ENCODE assay signal across 9 mouse cellular contexts in the genomic region with DNA sequence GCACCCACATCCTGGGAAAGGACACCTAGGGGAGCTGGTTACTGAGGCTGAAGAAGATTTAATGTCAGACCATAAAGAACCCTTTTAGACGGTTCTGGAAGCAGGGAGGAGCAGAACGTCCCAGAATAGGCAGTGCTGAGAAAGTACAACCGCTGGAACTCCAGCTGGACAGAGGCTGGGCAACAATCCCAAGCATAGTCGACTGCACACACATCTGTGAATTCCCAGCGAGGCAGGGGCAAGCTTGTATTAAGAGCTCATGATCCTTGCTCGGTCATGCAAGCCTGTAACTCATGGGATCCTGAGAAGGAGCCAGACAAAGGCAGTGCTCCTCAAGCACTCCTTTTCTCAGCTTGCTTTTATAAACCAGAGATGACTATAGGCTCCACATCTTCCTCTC.
A peak's percentile ranks its signal among the peaks of the same experiment; 100 is the strongest.
DNase-seq lines count a peak whose midpoint lies in the region; ATAC-seq lines count a peak whose summit lies in the region.
"Had no signal": no experiment of that assay in that cellular context is flagged by ENCODE, and none has a peak within 500 bp of the region (broad histone marks: within the 10 kb centered on the region; RNA-seq: fewer than 3 reads in every experiment).

No protein-coding gene starts in this region.

- H3K4me3 ChIP-seq in forebrain, embryonic 10.5 days: no peak overlapping the region
- H3K4me3 ChIP-seq in forebrain, embryonic 15.5 days: no peak overlapping the region
- no peak overlapping the region for H3K4me3 ChIP-seq in embryonic facial prominence, embryonic 15.5 days (replicated peaks)
- H3K4me3 ChIP-seq in heart, embryonic 16.5 days (ENCODE audit: low read length): no peak overlapping the region
- no peak overlapping the region for H3K4me3 ChIP-seq in lung, embryonic 15.5 days

- H3K9ac ChIP-seq in forebrain, embryonic 15.5 days (replicated peaks): no peak overlapping the region
- no peak overlapping the region for H3K9ac ChIP-seq in embryonic facial prominence, embryonic 15.5 days
- H3K9ac ChIP-seq in heart, embryonic 16.5 days (ENCODE audit: low read length): peak overlapping the region; percentile 61
- no peak overlapping the region for H3K9ac ChIP-seq in lung, embryonic 15.5 days
- H3K9ac ChIP-seq: liver, embryonic 14.5 days had no signal

- no peak for DNase-seq in forebrain, embryonic 10.5 days (ENCODE audit: extremely low spot score, low spot score)
- DNase-seq in left cerebral cortex, adult 9 months (ENCODE audit: low spot score in 2 of 2): no peak
- no peak for DNase-seq in cerebellum, postnatal 4 days (ENCODE audit: low spot score in 2 of 2)
- DNase-seq in layer of hippocampus, adult 8-10 months (ENCODE audit: low spot score in 2 of 2): no peak

- WGBS in forebrain, embryonic 10.5 days: 51% methylated on average over 6 of the region's 6 CpGs
- 39% methylated on average over 6 of the region's 6 CpGs for WGBS in forebrain, embryonic 15.5 days
- 37% methylated on average over 6 of the region's 6 CpGs for WGBS in embryonic facial prominence, embryonic 15.5 days
- 34% methylated on average over 6 of the region's 6 CpGs for WGBS in heart, embryonic 16.5 days
- WGBS in lung, embryonic 15.5 days: 36% methylated on average over 6 of the region's 6 CpGs

- H3K4me1 ChIP-seq in forebrain, embryonic 10.5 days: peaks cover 30% of the 10 kb centered on the region
- H3K4me1 ChIP-seq in forebrain, embryonic 15.5 days: no peaks in the 10 kb centered on the region
- peaks cover 13% of the 10 kb centered on the region; the same call in 1 of the 2 replicates for H3K4me1 ChIP-seq in embryonic facial prominence, embryonic 15.5 days
- peaks cover 60% of the 10 kb centered on the region for H3K4me1 ChIP-seq in heart, embryonic 16.5 days (ENCODE audit: control insufficient read depth, insufficient read depth, low read length)
- H3K4me1 ChIP-seq in lung, embryonic 15.5 days: peaks cover 26% of the 10 kb centered on the region

- peaks cover 9% of the 10 kb centered on the region for H3K9me3 ChIP-seq in forebrain, embryonic 10.5 days
- H3K9me3 ChIP-seq in forebrain, embryonic 15.5 days: peaks cover 6% of the 10 kb centered on the region; the same call in 1 of the 2 replicates
- H3K9me3 ChIP-seq in embryonic facial prominence, embryonic 15.5 days (replicated peaks): no peaks in the 10 kb centered on the region; the same call in 1 of the 2 replicates
- no peaks in the 10 kb centered on the region for H3K9me3 ChIP-seq in heart, embryonic 16.5 days (replicated peaks; ENCODE audit: control insufficient read depth, low read length)
- H3K9me3 ChIP-seq in lung, embryonic 15.5 days: 0 out of 2 replicates have a peak, but pooled peaks cover 3% of the 10 kb centered on the region

- no peak overlapping the region for H3K4me2 ChIP-seq in forebrain, embryonic 15.5 days (replicated peaks)
- H3K4me2 ChIP-seq in embryonic facial prominence, embryonic 15.5 days (replicated peaks): no peak overlapping the region
- H3K4me2 ChIP-seq in heart, embryonic 16.5 days (ENCODE audit: low read depth, low read length): no peak overlapping the region
- no peak overlapping the region for H3K4me2 ChIP-seq in lung, embryonic 15.5 days

- H3K27me3 ChIP-seq in forebrain, embryonic 10.5 days (ENCODE audit: poor library complexity, severe bottlenecking): 0 out of 2 replicates have a peak, but pooled peaks cover 2% of the 10 kb centered on the region
- H3K27me3 ChIP-seq in forebrain, embryonic 15.5 days: no peaks in the 10 kb centered on the region
- no peaks in the 10 kb centered on the region for H3K27me3 ChIP-seq in embryonic facial prominence, embryonic 15.5 days
- no peaks in the 10 kb centered on the region for H3K27me3 ChIP-seq in heart, embryonic 16.5 days (ENCODE audit: control insufficient read depth, insufficient read depth, low read length)
- no peaks in the 10 kb centered on the region for H3K27me3 ChIP-seq in lung, embryonic 15.5 days

- ATAC-seq in forebrain, embryonic 15.5 days (replicated peaks): no peak
- no peak for ATAC-seq in embryonic facial prominence, embryonic 15.5 days (ENCODE audit: insufficient number of reproducible peaks, low FRiP score, low TSS enrichment, low read depth)
- ATAC-seq in heart, embryonic 16.5 days (replicated peaks; ENCODE audit: extremely low read depth, insufficient read depth, low FRiP score): no peak
- ATAC-seq in lung, embryonic 15.5 days (ENCODE audit: borderline replicate concordance, extremely low read depth, low FRiP score, low TSS enrichment): peak; percentile 61; the same call in 1 of the 2 replicates

- H3K36me3 ChIP-seq in forebrain, embryonic 10.5 days (replicated peaks): peaks cover 96% of the 10 kb centered on the region
- no peaks in the 10 kb centered on the region for H3K36me3 ChIP-seq in forebrain, embryonic 15.5 days
- peaks cover 25% of the 10 kb centered on the region for H3K36me3 ChIP-seq in embryonic facial prominence, embryonic 15.5 days
- peaks cover 26% of the 10 kb centered on the region for H3K36me3 ChIP-seq in heart, embryonic 16.5 days (ENCODE audit: control insufficient read depth, insufficient read depth)
- H3K36me3 ChIP-seq in lung, embryonic 15.5 days: peaks cover 68% of the 10 kb centered on the region

- H3K27ac ChIP-seq in forebrain, embryonic 10.5 days: peak overlapping the region; percentile 62; the same call in 1 of the 2 replicates
- no peak overlapping the region for H3K27ac ChIP-seq in forebrain, embryonic 15.5 days (replicated peaks)
- peak overlapping the region; percentile 67 for H3K27ac ChIP-seq in embryonic facial prominence, embryonic 15.5 days (replicated peaks)
- peak overlapping the region; percentile 93 for H3K27ac ChIP-seq in heart, embryonic 16.5 days (ENCODE audit: low read length)
- H3K27ac ChIP-seq in lung, embryonic 15.5 days: peak overlapping the region; percentile 68
- H3K27ac ChIP-seq: liver, embryonic 14.5 days had no signal
